Mouse (Mus musculus) bone marrow macrophage, adult 2 months (primary cell): Measurements from ENCODE around the gene Mafg.

ENCODE experiments used
- CTCF ChIP-seq: IDR thresholded peaks from 2 replicates; pipeline ENCODE4 v1.5.1; 2012; ENCODE audit warnings: low read depth, mild to moderate bottlenecking, low read length, moderate library complexity
- POLR2A ChIP-seq: IDR thresholded peaks from 2 replicates; pipeline ENCODE4 v1.6.1; 2012; ENCODE audit warnings: mild to moderate bottlenecking, low read depth, low read length, borderline replicate concordance

DNA sequence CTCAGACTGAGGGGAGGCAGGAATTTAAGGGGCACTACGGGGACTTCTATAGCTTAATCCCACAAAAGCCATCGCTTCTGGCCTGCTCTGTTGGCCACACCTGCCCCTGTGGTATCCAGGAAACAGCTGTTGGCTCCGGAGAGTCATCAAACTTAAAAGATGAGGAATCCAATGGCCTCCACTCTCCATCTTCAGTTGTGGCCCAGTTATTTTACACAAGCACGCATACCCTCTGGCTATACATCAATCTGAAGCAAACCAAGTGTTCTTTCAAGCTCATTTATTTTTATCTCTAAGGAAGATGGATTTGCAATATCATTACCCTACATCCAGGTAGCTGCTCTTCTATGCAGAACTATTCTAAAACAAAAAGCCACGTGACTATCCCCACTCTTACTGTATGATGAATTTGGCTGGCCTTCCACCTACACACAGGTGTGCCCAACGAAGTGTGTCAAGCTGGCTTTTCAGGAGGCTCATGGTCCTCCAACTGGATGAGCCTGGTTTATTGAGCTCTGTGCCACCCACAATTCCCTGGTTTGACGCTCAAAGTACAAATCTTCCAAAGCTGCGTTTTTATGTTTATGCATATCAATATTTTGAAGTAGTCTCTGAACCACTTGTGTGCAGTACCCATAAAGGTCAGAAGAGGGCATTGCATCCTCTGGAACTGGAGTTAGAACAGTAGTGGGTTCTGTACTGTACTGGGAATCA lies 51.0 kb downstream of the Mafg start:
- TF ChIP-seq POLR2A = no peak
- TF ChIP-seq CTCF = no peak
